Mouse (Mus musculus) yolk sac, embryonic 10.5 days (tissue): ENCODE data around the gene 2210418O10Rik.
"Not testable (repeated sequence)": the region's sequence is repeated elsewhere in the genome, so short reads cannot be mapped to it uniquely, and the experiment has no call there.

Source experiments
- DNase-seq: peaks from one replicate; pipeline ENCODE4 v3.0.0-alpha.2; 2017; ENCODE audit warnings: low spot score

The 2210418O10Rik gene

DNA sequence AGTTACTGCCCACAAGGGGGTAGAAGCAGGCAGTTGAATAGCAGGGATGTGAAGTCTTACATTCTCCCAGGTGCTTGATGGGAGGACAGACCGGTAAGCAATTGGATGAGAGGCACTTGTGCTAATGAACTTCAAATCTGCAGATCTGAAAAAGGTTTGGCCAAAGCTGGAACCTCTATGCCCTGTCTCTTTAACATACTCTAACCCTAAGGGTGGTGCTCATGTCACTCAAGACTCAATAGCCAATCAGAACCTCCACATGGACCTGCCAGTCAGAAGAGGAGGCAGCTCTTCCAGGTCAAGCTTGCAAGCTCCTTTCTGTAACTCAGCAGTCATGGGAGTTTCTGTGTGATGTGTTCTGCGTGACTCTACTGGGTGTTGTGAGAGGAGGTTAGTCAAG is at the start of gene 2210418O10Rik:
Gene 2210418O10Rik, plus strand, starts transcription at position 301 of the 400 bp plus-strand sequence.
- not testable (repeated sequence) for DNase-seq

DNA sequence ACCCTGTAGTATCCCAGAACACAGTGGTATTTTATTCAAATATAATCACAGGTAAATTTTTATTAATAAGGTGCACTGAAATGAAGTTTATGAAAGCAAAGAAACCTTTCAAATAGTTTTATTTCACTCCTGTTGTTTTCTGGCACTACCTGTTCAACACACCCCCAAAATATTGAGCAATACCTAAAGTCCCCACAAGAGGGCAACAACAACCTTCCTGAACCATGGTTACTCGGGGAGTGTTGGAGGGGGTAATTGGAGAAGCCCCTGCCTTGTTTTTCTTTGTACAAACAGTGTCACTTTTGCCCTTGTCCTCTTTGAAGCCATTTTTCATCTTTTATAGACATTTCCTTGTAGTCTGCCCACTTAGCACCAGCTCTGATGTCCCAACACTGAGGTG is 22.1 kb downstream of the 2210418O10Rik start:
- DNase-seq = not testable (repeated sequence)
